Mouse (Mus musculus) lung, embryonic 14.5 days (tissue): Measurements from ENCODE around the gene 6030408B16Rik. TPM values are rescaled to one million over a fixed set of nuclear protein-coding genes. Genes with fewer than 3 reads are reported as not detected.
"Not testable (repeated sequence)": the region's sequence is repeated elsewhere in the genome, so short reads cannot be mapped to it uniquely, and the experiment has no call there.

ENCODE experiments used
- ATAC-seq: fragments of 200-750 bp; cut with Nextera tagmentation; 2 replicates; pipeline ENCODE4 v1.8.0; 2017; ENCODE audit warnings: mild to moderate bottlenecking, moderate TSS enrichment, moderate library complexity; ENCODE audit not compliant: insufficient read depth
- DNase-seq: peaks from one replicate; pipeline ENCODE4 v3.0.0-alpha.2; 2015
- H3K27ac ChIP-seq: fragments of 300-500 bp; sonication (generic); 2 replicates; pipeline ENCODE4 v1.5.1; 2014; ENCODE audit warnings: low read depth, mild to moderate bottlenecking, moderate library complexity
- H3K27me3 ChIP-seq: fragments of 300-500 bp; sonication (generic); 2 replicates; pipeline ENCODE4 v1.6.1; 2014; ENCODE audit warnings: low read length, control low read depth; ENCODE audit not compliant: insufficient read depth
- H3K36me3 ChIP-seq: fragments of 300-500 bp; sonication (generic); 2 replicates; pipeline ENCODE4 v1.6.1; 2014; ENCODE audit warnings: control low read depth; ENCODE audit not compliant: insufficient read depth
- H3K4me1 ChIP-seq: fragments of 300-500 bp; sonication (generic); 2 replicates; pipeline ENCODE4 v1.6.1; 2014; ENCODE audit warnings: antibody characterized with exemption, control low read depth; ENCODE audit not compliant: insufficient read depth
- H3K4me2 ChIP-seq: fragments of 300-500 bp; sonication (generic); 2 replicates; pipeline ENCODE4 v1.6.1; 2014; ENCODE audit warnings: mild to moderate bottlenecking
- H3K4me3 ChIP-seq: fragments of 300-500 bp; sonication (generic); 2 replicates; pipeline ENCODE4 v1.5.1; 2014; ENCODE audit warnings: low read depth, low read length
- H3K9ac ChIP-seq: fragments of 300-500 bp; sonication (generic); 2 replicates; pipeline ENCODE4 v1.6.1; 2014
- H3K9me3 ChIP-seq: fragments of 300-500 bp; sonication (generic); 2 replicates; pipeline ENCODE4 v1.6.1; 2016; ENCODE audit warnings: low read depth, low read length, control low read depth
- CTCF ChIP-seq: IDR thresholded peaks from 2 replicates; pipeline ENCODE4 v1.5.1; 2016; ENCODE audit warnings: antibody characterized with exemption, low read depth
- WGBS: fragments of 180-500 bp; shearing (Covaris S2); extraction: QIAGEN DNeasy Blood & Tissue Kit; methylation state at CpG from one replicate; pipeline ENCODE4 v1.1.7; 2014; 5-methylcytosine and 5-hydroxymethylcytosine counted together
- polyA plus RNA-seq: library from polyadenylated mRNA; unstranded; fragments of >200 nt; fragmentation: Nextera tagmentation; extraction: Ambion mirVana; gene quantifications from 2 replicates; pipeline ENCODE4 v1.2.1, GENCODE M21; 2014

The 6030408B16Rik gene
- polyA plus RNA-seq, 1 experiment from 2014 or later = 41.4 TPM

DNA sequence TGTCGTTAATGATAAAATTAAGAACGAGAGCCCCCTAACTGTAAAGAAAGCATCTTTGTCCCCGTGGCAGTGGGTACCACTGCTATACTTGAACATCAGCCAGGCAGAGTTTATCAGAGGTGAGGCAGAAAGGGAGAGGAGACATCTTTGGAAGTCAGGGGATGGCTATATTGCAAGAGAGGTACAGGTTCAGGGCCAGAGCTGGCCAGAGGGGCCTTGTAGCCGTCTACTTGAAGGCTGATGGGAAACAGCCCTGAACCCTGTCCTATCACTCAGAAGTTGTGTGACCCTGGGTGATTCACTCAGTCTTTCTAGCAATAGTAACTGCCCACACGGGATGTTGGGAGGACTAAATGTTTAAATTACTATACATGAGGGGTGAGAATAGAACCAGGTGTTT is 28.1 kb downstream of the 6030408B16Rik start:
- Histone ChIP-seq H3K4me1 (peaks cover 6% of the 10 kb centered on the region; the same call in 1 of the 2 replicates), H3K4me2 (no peak overlapping the region), H3K4me3 (no peak overlapping the region), H3K27me3 (no peaks in the 10 kb centered on the region), H3K9ac (no peak overlapping the region), H3K36me3 (no peaks in the 10 kb centered on the region), H3K9me3 (no peaks in the 10 kb centered on the region), H3K27ac (peak overlapping the region; percentile 21; the same call in 1 of the 2 replicates)
- TF ChIP-seq CTCF = no peak
- DNase-seq (no peak), ATAC-seq (no peak)
- 21% methylated on average over 5 of the region's 5 CpGs for WGBS

DNA sequence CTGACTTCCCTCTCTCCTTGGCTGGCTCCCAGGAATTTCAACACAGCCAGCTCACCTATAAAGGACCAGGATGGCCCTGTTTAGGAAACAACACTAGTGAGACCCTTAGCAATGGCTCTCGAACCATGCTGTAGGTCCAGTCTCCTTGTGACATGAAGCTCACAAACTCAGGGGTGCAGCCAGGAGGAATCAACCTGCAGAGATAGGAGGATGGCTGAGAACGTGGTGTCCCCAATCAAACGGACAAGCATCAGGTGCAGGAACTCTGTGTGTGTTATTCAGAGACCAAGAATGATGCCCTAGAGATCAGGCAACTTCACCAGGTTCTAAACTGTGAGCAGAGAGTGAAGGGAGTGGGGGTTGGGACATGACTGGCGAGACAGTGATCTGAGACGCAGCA is 29.1 kb downstream of the 6030408B16Rik start:
- Histone ChIP-seq H3K27ac (no peak overlapping the region), H3K9me3 (no peaks in the 10 kb centered on the region), H3K36me3 (no peaks in the 10 kb centered on the region), H3K9ac (no peak overlapping the region), H3K4me3 (no peak overlapping the region), H3K27me3 (no peaks in the 10 kb centered on the region), H3K4me1 (peaks cover 6% of the 10 kb centered on the region; the same call in 1 of the 2 replicates), H3K4me2 (no peak overlapping the region)
- DNase-seq = no peak
- no peak for ATAC-seq
- 80% methylated on average over 5 of the region's 5 CpGs for WGBS
- no peak for TF ChIP-seq CTCF

DNA sequence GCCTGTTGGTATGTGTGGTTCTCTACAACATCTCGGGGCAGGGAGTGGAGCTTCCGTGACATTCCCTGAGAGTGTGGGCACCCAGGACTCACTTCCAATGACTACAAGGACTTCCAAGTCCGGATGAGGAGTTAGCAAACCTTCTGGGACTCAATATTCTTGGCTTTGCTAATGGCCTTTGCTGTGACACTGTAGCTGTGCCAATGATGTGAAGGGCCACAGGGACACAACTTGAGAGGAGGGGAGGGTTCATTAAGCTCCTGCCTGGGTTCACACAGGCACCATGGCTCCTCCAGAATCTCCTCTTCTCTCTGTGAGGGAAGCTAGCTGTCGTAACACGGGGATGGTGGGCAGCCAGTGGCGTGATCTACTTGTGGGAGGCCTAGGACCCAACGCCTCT is 29.6 kb downstream of the 6030408B16Rik start:
- Histone ChIP-seq H3K4me3 (no peak overlapping the region), H3K9me3 (no peaks in the 10 kb centered on the region), H3K27me3 (no peaks in the 10 kb centered on the region), H3K27ac (no peak overlapping the region), H3K36me3 (no peaks in the 10 kb centered on the region), H3K4me1 (peaks cover 6% of the 10 kb centered on the region; the same call in 1 of the 2 replicates), H3K4me2 (no peak overlapping the region), H3K9ac (no peak overlapping the region)
- 88% methylated on average over 7 of the region's 7 CpGs for WGBS
- DNase-seq (no peak), ATAC-seq (no peak)
- TF ChIP-seq CTCF = no peak

DNA sequence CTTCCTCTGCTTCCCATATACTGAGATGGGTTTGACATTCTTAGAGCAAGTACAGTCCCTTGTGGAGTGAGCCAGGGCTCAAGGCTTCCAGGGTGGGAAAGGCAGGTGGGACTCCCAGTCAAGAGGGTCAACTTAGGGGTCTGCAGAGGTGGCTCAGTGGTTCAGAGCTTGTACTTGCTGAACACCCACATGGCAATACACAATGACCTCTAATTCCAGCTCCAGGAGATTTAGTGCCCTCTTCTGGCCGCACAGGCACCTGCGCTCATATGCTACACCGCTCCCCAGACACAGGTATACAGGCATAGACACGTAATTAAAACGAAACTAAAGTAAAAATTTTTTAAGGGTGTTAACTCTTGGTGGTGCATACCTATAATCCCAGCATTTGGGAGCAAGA is 30.5 kb downstream of the 6030408B16Rik start:
- H3K4me2 ChIP-seq = no peak overlapping the region
- WGBS = 94% methylated on average over 5 of the region's 5 CpGs
- DNase-seq = no peak
- no peak overlapping the region for H3K9ac ChIP-seq
- H3K27me3 ChIP-seq = no peaks in the 10 kb centered on the region
- no peak overlapping the region for H3K4me3 ChIP-seq
- H3K36me3 ChIP-seq = no peaks in the 10 kb centered on the region
- H3K27ac ChIP-seq = no peak overlapping the region
- H3K4me1 ChIP-seq = peaks cover 6% of the 10 kb centered on the region; the same call in 1 of the 2 replicates
- H3K9me3 ChIP-seq = no peaks in the 10 kb centered on the region
- ATAC-seq = no peak
- TF ChIP-seq CTCF = no peak

DNA sequence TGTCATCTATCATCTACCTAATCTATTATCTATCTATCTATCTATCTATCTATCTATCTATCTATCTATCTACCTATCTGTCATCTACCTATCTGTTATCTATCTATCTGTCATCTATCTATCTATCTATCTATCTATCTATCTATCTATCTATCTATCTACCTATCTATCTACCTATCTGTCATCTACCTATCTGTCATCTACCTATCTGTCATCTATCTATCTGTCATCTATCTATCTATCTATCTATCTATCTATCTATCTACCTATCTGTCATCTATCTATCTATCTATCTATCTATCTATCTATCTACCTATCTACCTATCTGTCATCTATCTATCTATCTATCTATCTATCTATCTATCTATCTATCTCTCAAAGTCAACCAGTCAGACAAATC is 31.4 kb downstream of the 6030408B16Rik start:
- ATAC-seq, H3K27ac ChIP-seq, H3K4me3 ChIP-seq, H3K4me1 ChIP-seq, H3K4me2 ChIP-seq, DNase-seq, H3K9me3 ChIP-seq, H3K9ac ChIP-seq, H3K27me3 ChIP-seq, H3K36me3 ChIP-seq: not testable (repeated sequence)

DNA sequence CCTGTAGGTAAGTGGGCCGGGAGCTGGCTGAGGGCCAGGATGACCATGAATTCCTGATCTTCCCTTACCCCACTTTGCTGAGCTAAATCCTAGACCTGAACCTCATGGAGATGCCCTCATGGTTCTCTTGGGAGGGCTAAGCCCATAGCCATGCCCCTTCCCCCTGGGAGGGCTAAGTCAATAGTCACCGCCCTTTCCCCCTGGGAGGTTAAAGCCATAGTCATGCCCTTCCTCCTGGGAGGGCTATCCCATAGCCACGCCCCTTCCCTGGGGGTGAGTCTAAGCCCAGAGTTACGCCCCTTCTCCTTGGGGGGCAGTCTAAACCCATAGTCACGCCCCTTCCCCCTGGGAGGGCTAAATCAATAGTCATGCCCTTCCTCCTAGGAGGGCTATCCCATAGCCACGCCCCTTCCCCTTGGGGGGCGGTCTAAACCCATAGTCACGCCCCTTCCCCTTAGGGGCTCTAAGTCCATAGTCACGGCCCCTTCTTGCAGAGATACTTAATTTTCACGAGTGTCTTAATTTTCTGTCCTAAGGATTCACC is 33.1 kb downstream of the 6030408B16Rik start:
- H3K4me1 ChIP-seq = peaks cover 4% of the 10 kb centered on the region; the same call in 1 of the 2 replicates
- DNase-seq (peak; percentile 19), ATAC-seq (no peak)
- TF ChIP-seq CTCF = no peak
- H3K27me3 ChIP-seq = no peaks in the 10 kb centered on the region
- no peak overlapping the region for H3K4me2 ChIP-seq
- H3K4me3 ChIP-seq = no peak overlapping the region
- H3K36me3 ChIP-seq = no peaks in the 10 kb centered on the region
- H3K9me3 ChIP-seq = no peaks in the 10 kb centered on the region
- no peak overlapping the region for H3K9ac ChIP-seq
- H3K27ac ChIP-seq = no peak overlapping the region
- WGBS = 37% methylated on average over 10 of the region's 10 CpGs

DNA sequence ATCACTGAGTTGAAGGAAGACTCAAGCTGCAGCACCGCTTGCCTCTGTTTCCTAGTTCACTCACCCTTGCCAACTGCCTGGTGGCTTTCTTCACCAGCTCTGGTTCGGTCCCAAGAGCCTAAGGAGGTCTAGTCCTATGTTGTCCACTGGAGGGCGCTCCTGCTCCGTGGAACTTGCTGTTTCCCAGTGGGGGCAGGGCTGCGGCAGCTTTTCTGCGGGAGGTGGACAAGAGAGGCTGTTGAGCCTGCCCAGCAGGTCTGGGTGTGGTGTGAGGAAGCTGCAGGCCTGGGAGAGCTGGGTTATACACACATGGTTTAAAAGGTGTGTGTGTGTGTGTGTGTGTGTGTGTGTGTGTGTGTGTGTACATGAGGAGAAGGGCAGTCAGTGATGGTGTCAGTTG is 34.3 kb downstream of the 6030408B16Rik start:
- H3K4me2 ChIP-seq = no peak overlapping the region
- H3K4me3 ChIP-seq = no peak overlapping the region
- TF ChIP-seq CTCF = peak; percentile 98
- no peaks in the 10 kb centered on the region for H3K36me3 ChIP-seq
- H3K4me1 ChIP-seq = no peaks in the 10 kb centered on the region
- ATAC-seq (peak; percentile 69), DNase-seq (peak; percentile 91)
- no peaks in the 10 kb centered on the region for H3K27me3 ChIP-seq
- 4% methylated on average over 6 of the region's 6 CpGs for WGBS
- no peaks in the 10 kb centered on the region for H3K9me3 ChIP-seq
- no peak overlapping the region for H3K27ac ChIP-seq
- H3K9ac ChIP-seq = no peak overlapping the region
